Mouse (Mus musculus) cerebellum, postnatal 10 days (tissue): ENCODE measurements at regions not wholly inside any gene's neighbourhood (a gene's known extent, or its start where the extent isn't known, plus 50 kb on each side); places are given as distances from the start of the nearest gene placed in this dataset.

Experiments
- DNase-seq, 2 experiments: peaks; one replicate each; pipeline ENCODE4 v3.0.0; 2021; ENCODE audit warnings: mixed read lengths in 2 of 2

DNA sequence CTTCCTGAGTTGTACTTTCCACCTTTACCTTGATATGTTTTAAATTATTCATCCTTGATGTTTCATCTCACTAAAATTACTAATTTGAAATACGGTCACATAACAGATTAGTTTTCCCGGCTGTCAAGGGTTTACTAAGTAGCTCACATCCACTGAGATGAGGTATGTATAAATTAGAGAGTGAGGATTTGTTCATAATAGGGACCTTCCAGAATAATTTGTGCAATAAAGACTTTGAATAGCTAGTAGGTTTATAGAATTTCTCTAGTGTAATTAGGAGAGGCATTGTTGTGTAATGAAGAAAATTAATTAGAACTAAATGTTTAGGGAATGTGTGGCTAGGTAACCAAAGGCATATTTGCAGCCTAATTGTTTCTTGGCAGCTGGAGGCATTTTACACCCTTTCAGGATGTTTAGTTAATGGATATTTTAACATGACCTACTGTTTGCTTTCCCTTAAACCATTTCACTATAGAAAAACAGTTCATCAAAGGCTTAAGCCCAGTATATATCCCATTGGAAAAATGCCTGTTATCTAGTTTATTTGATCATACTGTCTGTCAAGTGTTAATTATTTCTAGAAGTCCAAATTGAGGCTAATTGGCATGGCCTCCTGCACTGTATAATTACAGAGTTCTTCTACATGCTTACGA lies 70.8 kb downstream of the Mat2b start:
- no peak for DNase-seq

DNA sequence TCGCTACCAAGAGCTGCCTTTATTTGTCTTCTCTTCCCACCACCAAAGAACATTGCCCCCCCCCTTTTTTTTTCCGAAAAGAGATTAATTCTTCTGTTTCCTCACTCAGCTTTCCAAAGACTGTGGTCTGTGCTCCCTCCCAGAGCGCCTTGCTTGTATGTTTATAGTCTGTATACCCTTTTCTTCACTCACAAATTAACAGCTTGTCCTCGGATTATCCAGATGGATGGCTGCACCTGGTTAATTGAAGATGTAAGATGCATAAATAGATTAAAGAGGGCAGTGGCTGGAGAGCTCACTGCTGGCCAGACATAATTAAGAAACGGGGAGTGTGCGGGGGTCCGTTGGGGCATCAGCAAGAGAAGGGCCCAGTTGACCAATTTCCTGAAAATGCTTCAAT lies 75.0 kb downstream of the Mat2b start:
- no peak for DNase-seq

DNA sequence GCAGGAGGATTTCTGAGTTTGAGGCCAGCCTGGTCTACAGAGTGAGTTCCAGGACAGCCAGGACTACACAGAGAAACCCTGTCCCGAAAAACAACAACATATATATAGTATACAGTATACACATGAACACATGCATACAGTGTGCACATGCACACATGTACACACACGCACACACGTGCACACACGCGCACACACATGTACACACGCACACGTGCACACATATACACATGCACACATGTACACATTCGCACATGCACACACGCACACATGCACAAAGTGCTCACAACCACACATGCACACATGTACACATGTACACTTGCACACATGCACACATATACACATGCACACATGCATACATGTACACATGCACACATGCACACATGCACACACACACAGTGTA lies 92.0 kb downstream of the Mat2b start:
- DNase-seq: no peak

DNA sequence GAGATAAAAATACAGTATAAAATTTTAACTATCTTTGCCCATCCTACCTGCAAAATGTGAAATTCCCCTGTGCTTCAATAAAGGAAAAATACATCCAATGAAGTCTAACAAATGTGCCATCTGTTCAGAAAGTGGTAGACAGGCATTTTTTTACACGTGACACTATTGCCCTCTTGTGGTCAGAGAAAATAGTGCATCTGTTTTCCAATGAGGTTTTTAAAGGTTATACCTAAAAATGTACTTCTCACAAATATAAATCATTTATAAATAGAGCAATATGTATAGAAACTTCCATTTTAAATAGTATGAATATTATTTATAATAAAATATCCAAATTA lies 93.5 kb downstream of the Mat2b start:
- DNase-seq: peak; percentile 65 to 83

DNA sequence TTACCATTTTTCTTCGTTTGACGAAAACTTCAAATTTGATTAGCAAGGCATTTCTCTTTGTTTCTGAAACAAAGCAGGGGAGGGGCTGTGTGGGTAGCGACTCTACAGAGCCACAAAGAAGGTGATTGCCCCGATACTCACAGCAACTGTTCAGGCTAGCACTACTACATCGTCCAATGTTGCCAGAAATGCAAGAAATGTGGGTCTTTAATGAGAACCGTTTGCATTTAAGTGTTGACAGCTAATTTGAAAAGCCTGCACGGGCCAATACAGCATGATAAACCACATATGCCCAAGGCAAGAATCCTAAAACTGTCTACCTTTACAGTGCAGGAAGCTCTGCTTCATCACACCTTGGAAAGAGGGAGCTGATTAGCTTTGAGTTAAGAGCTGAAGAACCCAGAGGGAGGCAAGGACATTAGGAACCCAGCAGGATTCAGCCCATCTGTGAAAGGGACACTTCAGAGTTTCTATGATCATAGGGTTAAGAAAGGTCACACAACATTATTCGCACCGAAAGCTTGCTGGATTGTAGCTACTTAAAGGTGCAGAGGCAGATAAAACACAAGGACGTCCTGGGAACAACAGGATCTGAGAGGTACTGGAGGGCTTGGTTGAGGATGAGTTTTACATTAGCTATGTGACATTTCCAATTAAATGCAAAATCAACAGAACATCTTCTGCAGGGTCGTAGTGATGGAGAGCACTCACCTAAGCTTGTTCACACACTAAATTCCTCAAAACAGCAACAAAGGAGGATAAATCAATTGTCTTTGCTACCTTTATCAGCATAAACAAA lies 94.0 kb downstream of the Mat2b start:
- DNase-seq: peak; percentile 27 to 53

- peak; percentile 60 to 67 for DNase-seq
These were observed 94.8 kb downstream of the Mat2b start for GRCm38 (mm10) chr11:40599956-40600772.

- no peak for DNase-seq
These were observed 98.7 kb downstream of the Mat2b start for GRCm38 (mm10) chr11:40596347-40596746.

DNA sequence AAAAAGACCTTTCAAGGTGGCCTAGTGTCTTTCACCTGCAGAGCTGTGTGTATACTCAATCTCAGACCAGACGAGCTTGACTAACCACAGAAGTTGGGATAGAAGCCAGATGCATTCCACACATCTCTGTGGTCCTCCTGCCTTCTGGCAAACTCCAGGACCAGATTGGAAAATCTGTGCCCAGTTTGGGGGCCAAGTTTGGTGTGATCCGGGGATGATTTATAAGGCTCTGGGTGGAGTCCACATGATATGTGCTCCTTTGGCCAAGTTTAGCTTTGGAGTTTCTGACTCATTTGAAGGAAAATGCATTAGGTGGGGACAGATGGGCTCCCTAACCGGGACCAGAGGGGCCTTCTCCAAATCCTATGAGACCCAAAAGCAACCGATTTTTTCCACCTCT lies 102.9 kb downstream of the Mat2b start:
- DNase-seq: peak; percentile 88

- DNase-seq: no peak
These were observed 121.3 kb downstream of the Mat2b start for GRCm38 (mm10) chr11:40573758-40574139.

- DNase-seq: no peak
These were observed 121.8 kb downstream of the Mat2b start for GRCm38 (mm10) chr11:40572953-40573757.

- no peak for DNase-seq
These were observed 132.1 kb downstream of the Mat2b start for GRCm38 (mm10) chr11:40562866-40563265.

DNA sequence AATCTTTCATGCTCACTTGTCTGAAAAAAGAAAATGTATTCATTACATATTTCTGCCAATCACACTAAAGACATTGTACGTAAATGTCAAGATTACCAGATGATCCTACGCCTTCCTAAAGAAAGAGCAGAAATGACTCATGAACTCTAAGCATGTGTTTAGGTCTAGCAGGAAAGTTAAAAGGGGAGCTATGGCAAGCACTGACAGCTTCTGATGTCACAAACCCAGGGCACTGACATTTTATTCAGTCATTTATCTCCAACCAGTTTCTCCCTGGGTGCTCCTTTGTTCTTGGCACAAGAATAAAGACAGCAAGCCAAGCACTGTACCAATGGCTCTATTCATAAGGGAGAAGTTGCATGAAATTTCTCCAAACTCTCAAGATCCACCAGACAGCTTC lies 133.0 kb downstream of the Mat2b start:
- DNase-seq: peak in 1 of 2 experiments; percentile 2

DNA sequence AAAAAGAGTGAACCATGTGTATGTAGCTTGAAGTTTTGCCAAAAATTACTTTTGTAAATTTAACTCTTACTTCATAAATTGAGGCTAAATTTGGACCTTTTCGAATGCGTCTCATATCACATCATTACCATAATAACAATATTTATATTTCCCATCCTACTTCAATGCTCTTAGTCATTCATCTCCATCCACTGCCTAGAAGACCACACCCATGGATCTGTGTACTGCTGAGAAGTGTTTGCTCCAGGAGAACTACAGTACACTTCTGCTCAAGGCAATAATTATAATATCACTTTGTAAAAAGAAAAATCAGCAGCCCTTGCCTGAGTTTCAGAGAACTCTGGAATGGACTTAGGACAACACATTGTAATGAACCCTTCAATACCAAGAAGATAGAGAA lies 133.6 kb downstream of the Mat2b start:
- DNase-seq: no peak

GRCm38 (mm10) chr11:40558486-40558885 lies 136.5 kb downstream of the Mat2b start:
- no peak for DNase-seq

DNA sequence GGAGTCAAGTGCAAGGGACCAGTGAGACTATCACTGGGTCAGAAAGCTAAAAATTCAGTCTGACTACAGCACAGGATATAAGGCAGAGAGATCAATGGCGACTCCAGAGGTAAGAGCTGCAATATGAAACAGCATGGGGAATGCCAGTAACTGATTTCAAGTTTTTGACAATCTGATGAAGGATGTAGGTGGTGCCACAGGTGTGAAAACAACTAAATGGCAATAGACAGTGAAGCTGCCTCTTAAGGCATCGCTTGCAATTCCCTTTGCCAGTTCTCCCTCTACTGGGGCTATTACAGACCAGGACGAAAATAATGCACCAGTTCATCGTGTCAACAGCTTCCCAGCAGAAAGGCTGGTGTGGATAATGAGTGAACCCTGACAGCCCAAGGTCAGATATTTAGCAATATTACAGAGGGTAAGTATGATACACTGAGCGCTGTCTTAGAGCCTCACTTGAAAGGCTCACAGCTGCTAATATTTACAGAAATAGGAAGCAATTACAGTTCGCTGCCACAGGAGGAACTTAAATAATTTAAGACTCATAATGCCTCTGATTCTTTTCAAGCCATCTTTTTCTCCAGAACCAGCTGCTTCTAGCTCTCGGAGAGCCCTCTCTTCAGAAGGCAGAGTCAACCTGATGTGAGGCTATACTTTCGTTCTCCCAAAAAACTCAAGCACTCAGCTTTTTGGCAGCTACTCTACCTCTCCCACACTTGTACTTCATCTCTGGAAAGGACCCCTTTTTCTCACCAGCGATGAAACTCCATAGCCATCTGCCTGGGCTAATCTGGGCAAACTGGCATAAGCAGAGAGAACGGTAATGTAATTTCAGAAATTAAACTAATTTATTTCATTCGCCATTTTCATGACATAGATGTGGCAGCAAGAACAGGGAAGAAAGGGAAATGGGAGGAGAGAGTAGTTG lies 139.9 kb downstream of the Mat2b start:
- no peak for DNase-seq

GRCm38 (mm10) chr11:40552054-40552453 lies 142.9 kb downstream of the Mat2b start:
- DNase-seq: no peak

DNA sequence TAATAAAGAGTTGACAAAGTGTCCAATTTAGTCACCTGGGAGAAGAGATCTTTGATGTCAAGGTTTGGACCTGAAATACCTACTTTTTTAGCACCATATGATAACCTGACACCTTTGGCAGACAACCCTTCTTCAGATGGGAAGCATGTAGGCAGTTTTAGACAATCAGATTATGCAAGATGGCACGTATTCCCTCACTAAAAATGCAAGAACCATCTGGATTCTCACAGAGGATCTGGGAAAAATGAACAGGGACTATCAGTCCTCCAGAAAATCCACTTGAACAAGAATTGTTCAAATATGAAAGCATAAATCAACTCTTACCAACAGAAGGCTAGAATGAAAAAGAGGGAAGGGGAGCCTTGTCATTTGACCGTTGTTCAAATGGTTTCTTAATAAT lies 148.4 kb downstream of the Mat2b start:
- DNase-seq: no peak

DNA sequence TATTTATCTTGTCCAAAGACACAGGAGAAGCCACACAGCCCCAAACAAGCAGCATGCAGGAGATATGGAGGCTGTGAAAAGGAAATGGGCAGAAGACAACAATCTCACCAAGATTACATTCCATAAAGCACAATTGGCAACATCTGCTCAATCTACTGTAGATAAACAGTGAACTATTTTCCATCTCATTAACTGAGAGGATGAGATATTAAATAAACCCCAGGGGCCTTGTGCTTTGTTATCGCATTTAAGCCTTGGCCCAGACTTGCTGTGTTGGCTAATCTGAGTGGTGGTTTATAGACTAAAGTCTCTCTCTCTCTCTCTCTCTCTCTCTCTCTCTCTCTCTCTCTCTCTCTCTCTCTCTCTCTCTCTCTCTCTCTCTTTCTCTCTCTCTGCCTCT lies 149.5 kb downstream of the Mat2b start:
- no peak for DNase-seq

DNA sequence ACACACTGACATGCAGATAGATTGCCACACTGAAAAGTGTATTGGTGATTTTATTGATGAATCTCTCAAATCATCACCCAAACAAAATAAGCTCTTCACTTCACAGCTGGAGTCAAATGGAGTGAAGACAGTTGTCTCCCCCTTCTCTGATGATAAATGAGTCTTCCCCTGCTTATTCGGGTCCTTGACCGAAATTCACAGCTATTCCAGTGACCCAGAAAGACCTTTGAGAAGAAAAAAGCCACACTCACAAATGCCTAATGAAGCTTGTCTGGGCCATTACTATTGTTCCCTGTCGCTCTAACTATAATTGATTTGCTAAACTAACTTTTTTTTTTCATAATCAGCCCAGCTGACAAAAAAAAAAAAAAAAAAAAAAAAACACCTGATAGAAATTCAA lies 154.8 kb downstream of the Mat2b start:
- DNase-seq: no peak

- no peak for DNase-seq
These were observed 155.2 kb downstream of the Mat2b start for GRCm38 (mm10) chr11:40539776-40540175.

DNA sequence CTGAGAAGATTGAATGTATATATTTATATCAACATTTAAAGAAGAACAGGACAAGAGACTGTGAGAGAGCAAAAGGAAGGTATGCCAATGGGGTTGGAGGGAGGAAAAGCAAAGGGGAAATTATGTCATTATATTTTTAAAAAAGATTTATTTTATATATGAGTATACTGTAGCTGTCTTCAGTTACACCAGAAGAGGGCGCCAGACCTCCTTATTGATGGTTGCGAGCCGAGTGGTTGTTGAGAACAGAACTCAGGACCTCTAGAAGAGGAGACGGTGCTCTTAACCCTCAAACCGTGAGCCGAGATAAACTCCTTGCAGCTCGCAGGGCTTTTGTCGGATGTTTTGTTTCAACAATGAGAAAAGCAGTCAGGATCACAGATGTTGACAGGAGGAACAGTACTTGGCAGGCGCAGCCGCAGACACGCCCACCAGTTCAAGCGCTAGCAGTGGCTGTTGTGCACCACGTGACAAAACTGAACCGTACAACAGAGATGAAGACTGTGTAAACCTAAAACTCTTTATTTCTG lies 158.7 kb downstream of the Mat2b start:
- DNase-seq: no peak
